Mouse (Mus musculus): Measurements from ENCODE around the gene Nedd4.
"Not testable (repeated sequence)": the region's sequence is repeated elsewhere in the genome, so short reads cannot be mapped to it uniquely, and the experiment has no call there.

Gene Nedd4

DNA sequence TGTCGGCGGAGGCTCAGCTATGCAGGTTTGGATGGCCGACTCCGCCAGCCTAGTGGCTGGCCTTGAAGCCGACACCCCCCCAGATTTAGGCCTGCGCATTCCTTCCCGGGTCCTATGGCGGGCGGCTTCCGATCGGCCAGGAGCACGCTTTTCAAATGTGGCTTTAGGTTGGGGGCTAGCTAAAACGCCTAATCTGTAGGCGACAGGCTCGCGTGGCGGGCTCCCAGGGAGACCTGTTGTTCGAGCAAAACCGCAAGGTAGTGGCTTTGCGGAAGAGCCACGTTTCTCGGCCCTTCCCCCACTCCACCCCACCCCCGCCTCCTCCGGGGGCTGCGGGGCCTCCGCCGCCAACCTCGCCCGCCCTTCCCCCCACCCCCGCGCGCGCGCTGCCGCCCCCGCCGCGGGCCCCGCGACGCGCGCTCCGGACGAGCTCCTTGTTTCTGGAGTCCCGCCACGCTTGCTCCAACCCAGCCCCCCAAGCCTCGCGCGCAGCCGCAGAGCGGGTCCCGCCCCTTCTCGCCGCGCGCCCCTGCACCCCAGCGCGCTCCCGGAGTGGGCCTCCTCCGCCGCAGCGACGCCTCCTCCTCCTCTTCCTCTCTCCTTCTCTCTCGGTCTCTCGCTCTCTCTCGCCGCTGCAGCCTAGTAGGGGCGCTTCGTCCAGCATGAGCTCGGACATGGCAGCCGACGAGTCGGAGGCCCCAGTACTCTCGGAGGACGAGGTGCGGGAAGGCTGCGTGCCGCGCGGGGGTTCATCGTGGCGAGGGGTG lies at the start of gene Nedd4:
Nedd4 (plus strand) TSS at position 452 of the 767 bp plus-strand sequence.
- peak; percentile 94 for DNase-seq

- DNase-seq, result no peak
Measured at GRCm38 (mm10) chr9:72613884-72614283, 48.3 kb upstream of the Nedd4 start.

GRCm38 (mm10) chr9:72614786-72615480 lies 47.2 kb upstream of the Nedd4 start:
- DNase-seq, result no peak

GRCm38 (mm10) chr9:72618037-72618436 lies 44.1 kb upstream of the Nedd4 start:
- DNase-seq, result no peak

- DNase-seq, result no peak
Measured at GRCm38 (mm10) chr9:72623605-72624004, 38.5 kb upstream of the Nedd4 start.

DNA sequence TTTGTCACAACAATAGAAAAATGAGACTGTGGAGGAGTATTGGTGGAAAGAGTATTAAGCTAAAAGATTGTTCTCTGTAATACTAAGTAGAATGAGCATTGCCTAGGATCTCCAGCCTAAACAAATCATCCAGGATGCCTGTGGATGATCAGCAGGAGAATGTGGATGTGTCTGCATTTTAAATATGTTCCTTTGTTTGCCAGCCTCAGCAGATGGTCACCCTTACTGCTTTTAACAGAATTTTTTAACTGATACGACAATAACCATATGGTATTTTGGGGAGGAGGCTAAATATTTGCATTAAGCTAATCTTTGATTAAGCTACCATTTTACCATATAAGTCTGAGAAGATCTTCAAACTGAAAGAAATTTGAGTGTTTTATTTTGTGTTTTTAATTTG lies 34.5 kb upstream of the Nedd4 start:
- DNase-seq, result no peak

- DNase-seq, result no peak
Measured at GRCm38 (mm10) chr9:72628591-72628990, 33.6 kb upstream of the Nedd4 start.

DNA sequence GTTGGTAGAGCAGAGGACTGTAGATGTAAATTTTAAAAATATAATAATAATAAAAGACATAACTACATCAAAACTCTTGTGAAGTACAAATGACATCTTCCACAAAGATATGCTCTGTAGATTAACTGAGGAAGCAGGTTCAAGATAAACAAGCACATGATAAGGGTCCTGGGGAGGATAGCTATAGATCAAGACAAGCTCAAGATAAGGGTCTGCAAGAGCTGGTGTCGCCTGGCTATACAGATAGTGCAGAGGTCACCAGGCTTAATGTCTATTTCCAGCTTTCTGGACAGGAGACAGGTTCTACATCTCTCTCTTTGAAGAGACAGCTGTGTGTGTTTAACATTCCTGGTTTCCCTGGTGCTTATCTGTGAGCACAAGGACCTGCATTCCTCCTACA lies 29.9 kb upstream of the Nedd4 start:
- no peak for DNase-seq

DNA sequence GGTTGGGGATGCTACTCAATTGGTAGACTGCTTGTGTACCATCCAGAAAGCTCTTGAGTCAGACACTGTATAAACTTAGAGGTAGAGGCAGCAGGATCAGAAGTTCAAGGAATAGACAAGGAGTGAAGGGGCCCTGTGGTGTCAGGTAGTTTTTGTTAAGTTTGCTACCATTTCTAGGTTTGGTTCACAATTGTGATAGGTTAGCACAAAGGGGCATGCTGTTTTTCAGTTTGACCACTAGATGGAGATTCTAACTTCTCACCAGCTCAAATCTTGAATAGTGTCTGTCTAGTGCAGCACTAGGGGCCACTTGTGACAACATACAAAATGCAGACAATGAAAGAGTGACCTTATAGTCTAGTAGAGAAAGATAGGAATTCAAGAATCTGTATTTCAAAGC lies 27.0 kb upstream of the Nedd4 start:
- no peak for DNase-seq

GRCm38 (mm10) chr9:72636547-72636946 lies 25.6 kb upstream of the Nedd4 start:
- no peak for DNase-seq

DNA sequence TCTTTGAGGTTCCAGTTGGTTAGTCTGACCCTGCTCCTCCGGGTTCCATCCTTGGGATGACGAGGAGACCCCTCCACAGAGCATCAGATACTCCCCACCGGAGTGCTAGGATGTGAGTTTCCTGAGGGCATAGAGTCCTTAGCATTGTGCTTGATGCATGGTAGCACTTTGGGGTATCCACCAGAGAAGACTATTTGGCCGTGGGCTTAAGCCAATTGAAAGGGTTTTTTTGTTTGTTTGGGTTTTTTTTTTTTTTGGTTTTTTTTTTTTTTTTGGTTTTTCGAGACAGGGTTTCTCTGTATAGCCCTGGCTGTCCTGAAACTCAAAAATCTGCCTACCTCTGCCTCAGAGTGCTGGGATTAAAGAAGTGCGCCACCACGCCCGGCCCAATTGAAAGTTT lies 24.9 kb upstream of the Nedd4 start:
- DNase-seq, result no peak

- DNase-seq, result no peak
Measured at GRCm38 (mm10) chr9:72638951-72639842, 22.9 kb upstream of the Nedd4 start.

DNA sequence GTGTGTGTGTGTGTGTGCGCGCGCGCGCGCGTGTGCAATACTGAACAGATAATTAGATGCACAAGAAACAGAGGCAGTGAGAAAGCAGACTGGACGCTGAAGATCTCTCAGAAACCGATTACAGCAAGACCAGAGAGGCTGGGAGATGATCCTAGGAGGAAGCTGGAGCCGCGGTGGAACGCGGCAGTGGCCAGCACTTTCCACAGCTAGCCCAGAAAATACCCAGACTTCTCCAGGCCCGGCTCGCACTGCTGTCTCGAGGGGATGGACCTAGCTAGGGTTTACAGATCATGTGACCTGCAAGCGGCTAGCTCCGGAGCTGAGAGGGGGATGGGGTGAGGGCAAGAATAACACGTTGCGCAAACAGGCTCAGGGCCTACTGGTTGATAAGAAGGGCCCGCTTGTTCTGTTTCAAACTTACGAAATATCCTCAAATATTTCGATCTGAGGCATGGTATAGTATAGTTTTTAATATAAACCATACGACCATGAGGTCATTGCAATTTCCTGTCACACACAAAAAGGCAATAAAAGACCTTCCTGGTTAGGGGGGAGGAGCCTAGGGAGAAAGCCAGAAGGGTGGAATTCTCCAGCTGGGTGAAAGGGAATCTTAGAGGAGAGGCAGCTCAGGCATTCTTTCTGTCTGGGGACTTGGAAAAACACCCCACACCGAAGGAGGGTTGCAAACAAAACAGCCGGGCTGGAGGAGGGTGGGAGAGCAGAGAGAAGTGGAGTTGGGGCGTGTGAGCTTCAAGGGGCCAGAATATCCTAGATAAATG lies 22.1 kb upstream of the Nedd4 start:
- DNase-seq, result peak; percentile 58

DNA sequence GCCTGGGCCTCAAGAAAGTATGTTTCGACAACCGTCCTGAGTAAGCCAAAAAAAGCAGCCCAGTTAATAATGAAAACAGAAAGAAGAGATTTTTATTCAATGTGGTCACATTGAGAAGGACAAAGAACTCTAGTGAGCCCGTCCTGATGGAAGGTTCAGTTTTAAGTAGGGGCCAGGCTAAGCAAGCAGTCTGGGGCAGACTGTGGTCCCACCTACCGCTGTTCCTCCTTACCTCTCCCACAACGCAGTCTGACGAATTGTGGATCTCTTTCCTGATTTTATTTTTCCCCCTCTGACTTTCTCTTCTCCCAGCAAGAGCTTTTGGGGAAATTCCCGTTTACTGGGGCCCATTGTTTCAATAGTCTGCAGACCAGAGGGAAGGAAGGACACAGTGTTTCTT lies 21.5 kb upstream of the Nedd4 start:
- no peak for DNase-seq

- DNase-seq, result no peak
Measured at GRCm38 (mm10) chr9:72641093-72641680, 21.0 kb upstream of the Nedd4 start.

DNA sequence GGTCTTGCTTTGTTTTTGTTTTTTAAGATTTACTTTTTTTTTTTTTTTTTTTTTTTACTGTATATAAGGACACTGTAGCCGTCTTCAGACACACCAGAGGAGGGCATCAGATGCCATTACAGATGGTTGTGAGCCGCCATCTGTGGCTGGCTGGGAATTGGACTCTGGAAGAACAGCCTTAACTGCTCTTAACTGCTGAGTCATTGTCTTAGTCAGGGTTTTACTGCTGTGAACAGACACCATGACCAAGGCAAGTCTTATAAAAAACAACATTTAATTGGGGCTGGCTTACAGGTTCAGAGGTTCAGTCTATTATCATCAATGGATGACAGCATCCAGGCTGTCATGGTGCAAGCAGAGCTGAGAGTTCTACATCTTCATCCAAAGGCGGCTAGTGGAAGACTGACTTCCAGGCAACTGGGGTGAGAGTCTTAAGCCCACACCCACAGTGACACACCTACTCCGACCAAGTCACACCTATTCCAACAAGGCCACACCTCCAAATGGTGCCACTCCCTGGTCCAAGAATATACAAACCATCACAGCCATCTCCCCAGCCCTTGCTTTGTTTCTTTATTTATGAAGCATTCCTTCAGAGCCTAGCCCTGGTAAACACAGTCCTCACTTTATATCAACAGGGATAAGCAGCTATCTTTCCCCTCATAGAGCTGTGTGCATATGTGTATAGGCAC lies 19.2 kb upstream of the Nedd4 start:
- not testable (repeated sequence) for DNase-seq

DNA sequence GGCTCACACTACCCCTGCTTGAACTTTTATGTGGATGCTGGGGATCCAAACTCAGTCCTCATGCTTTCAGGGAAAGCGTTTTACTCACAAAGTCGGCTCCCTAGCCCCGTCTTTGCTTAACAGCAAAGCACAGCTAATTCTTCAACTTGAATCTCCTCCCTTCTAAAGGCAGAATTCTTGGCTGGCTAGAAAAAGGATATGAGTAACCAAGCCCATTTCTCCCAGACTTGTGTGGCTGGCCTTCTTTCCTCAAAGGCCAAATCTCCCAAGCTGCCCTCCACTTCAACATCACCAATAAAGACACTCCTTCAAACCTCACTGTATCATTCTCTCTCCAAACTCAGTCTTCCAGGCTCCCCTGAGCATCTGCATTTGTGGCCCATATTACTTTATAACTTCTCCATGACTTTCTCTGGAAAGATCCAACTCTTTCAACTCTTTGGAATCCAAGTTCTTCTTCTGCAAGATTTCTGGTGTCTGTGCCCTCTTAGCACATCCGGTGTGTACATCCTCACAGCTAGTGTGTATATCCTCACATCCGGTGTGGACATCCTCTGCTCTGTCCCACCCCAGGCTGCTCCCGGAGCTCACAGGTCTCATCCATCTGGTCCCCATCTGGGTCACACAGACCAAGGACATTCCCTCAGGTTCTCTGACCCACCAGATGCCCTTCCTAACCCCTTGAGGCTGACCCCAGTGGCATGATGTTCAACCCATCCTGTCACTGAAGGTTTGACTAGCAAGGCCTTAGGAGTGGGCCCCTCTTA lies 18.3 kb upstream of the Nedd4 start:
- DNase-seq, result no peak

GRCm38 (mm10) chr9:72644418-72645110 lies 17.6 kb upstream of the Nedd4 start:
- DNase-seq, result no peak

DNA sequence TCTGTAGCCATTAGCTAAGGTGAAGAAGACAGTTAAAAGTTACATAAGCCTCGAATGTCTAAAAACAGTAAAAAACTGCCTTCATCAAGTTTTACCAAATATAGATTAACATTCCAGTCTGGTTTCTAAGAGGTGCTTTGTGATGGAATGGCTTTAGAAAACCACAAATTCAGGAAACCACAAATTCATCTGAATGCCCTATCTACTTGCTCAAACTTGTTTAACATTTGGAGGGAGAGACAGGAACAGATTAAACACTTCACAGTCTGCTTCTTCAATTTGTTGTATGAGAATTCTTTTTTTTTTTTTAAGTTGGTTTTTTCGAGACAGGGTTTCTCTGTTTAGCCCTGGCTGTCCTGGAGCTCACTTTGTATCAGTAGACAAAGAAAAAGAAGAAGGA lies 12.4 kb upstream of the Nedd4 start:
- no peak for DNase-seq

GRCm38 (mm10) chr9:72652961-72653360 lies 9.2 kb upstream of the Nedd4 start:
- no peak for DNase-seq

All from right cerebral cortex, postnatal 25 days (tissue).